In genomic region chr8:79027319-79027718, GRCm38 (mm10) we compare ENCODE assay signal across 8 mouse cellular contexts. TPM values are rescaled to one million over a fixed set of nuclear protein-coding genes. Genes with fewer than 3 reads are reported as not detected.
DNase-seq lines count a peak whose midpoint lies in the region; ATAC-seq lines count a peak whose summit lies in the region.

No protein-coding gene starts in this region.

- H3K4me1 ChIP-seq in heart, embryonic 14.5 days (ENCODE audit: control insufficient read depth in 2 of 2, insufficient read depth in 2 of 2, low read length in 2 of 2): peaks cover 2 to 13% of the 10 kb centered on the region in 2 experiments
- no peaks in the 10 kb centered on the region; the same call in 1 of the 2 replicates for H3K4me1 ChIP-seq in embryonic facial prominence, embryonic 11.5 days (ENCODE audit: control insufficient read depth, insufficient read depth, low read length)
- peaks cover 9% of the 10 kb centered on the region for H3K4me1 ChIP-seq in hindbrain, embryonic 16.5 days (ENCODE audit: control insufficient read depth, insufficient read depth, low read depth, low read length)
- H3K4me1 ChIP-seq in midbrain, embryonic 16.5 days (ENCODE audit: control insufficient read depth, insufficient read depth, low read length): peaks cover 19% of the 10 kb centered on the region

- H3K4me2 ChIP-seq in heart, embryonic 14.5 days (ENCODE audit: low read length): peak overlapping the region; percentile 68
- H3K4me2 ChIP-seq in embryonic facial prominence, embryonic 11.5 days (ENCODE audit: low read depth, low read length): peak overlapping the region; percentile 75
- H3K4me2 ChIP-seq in hindbrain, embryonic 16.5 days (ENCODE audit: low read length): peak overlapping the region; percentile 89
- peak overlapping the region; percentile 75 for H3K4me2 ChIP-seq in midbrain, embryonic 16.5 days (ENCODE audit: low read length)

- peak overlapping the region in 1 of 2 experiments; percentile 89; a peak in 2 of 4 replicates for H3K4me3 ChIP-seq in heart, embryonic 14.5 days (ENCODE audit: control insufficient read depth in 1 of 2, insufficient read depth in 1 of 2, low read depth in 1 of 2, low read length in 2 of 2)
- no peak overlapping the region for H3K4me3 ChIP-seq in embryonic facial prominence, embryonic 11.5 days (ENCODE audit: low read depth, low read length)
- peak overlapping the region; percentile 83 for H3K4me3 ChIP-seq in hindbrain, embryonic 16.5 days (ENCODE audit: low read length)
- peak overlapping the region; percentile 81 for H3K4me3 ChIP-seq in midbrain, embryonic 16.5 days (ENCODE audit: low read depth, low read length)

- ATAC-seq in heart, embryonic 14.5 days (ENCODE audit: insufficient number of reproducible peaks, insufficient read depth, low FRiP score, low read depth): no peak
- ATAC-seq in embryonic facial prominence, embryonic 11.5 days (replicated peaks; ENCODE audit: insufficient number of reproducible peaks, low FRiP score, low TSS enrichment, low read depth): no peak
- ATAC-seq in hindbrain, embryonic 16.5 days: no peak
- ATAC-seq in midbrain, embryonic 16.5 days: no peak

- H3K9me3 ChIP-seq in heart, embryonic 14.5 days (ENCODE audit: control insufficient read depth, low read length): no peaks in the 10 kb centered on the region
- no peaks in the 10 kb centered on the region for H3K9me3 ChIP-seq in embryonic facial prominence, embryonic 11.5 days (replicated peaks; ENCODE audit: control insufficient read depth, low read length)
- H3K9me3 ChIP-seq in hindbrain, embryonic 16.5 days (ENCODE audit: control insufficient read depth, low read length): no peaks in the 10 kb centered on the region
- no peaks in the 10 kb centered on the region for H3K9me3 ChIP-seq in midbrain, embryonic 16.5 days (replicated peaks; ENCODE audit: control insufficient read depth, low read length, poor library complexity, severe bottlenecking)

- no peaks in the 10 kb centered on the region for H3K27me3 ChIP-seq in heart, embryonic 14.5 days (ENCODE audit: control insufficient read depth, insufficient read depth, low read length)
- no peaks in the 10 kb centered on the region for H3K27me3 ChIP-seq in embryonic facial prominence, embryonic 11.5 days (ENCODE audit: control insufficient read depth, insufficient read depth, low read length)
- H3K27me3 ChIP-seq in hindbrain, embryonic 16.5 days (replicated peaks; ENCODE audit: control insufficient read depth, insufficient read depth, low read length): no peaks in the 10 kb centered on the region
- no peaks in the 10 kb centered on the region for H3K27me3 ChIP-seq in midbrain, embryonic 16.5 days (ENCODE audit: control insufficient read depth, insufficient read depth, low read depth, low read length)

- H3K27ac ChIP-seq in heart, embryonic 14.5 days (replicated peaks in 1 of 2; ENCODE audit: control insufficient read depth in 1 of 2, insufficient read depth in 1 of 2, low read depth in 2 of 2, low read length in 2 of 2): peak overlapping the region in 1 of 2 experiments; percentile 100; a peak in 1 of 4 replicates
- no peak overlapping the region for H3K27ac ChIP-seq in embryonic facial prominence, embryonic 11.5 days (replicated peaks; ENCODE audit: low read depth, low read length)
- H3K27ac ChIP-seq in hindbrain, embryonic 16.5 days (ENCODE audit: low read depth, low read length): no peak overlapping the region
- no peak overlapping the region for H3K27ac ChIP-seq in midbrain, embryonic 16.5 days (ENCODE audit: low read length)

- no peak for DNase-seq in heart, postnatal 4 days
- no peak for DNase-seq in embryonic facial prominence, embryonic 11.5 days (ENCODE audit: low spot score)
- DNase-seq in embryo, embryonic 10.5 days (ENCODE audit: low spot score): no peak
- DNase-seq in yolk sac, embryonic 10.5 days (ENCODE audit: low spot score): no peak
- no peak for DNase-seq in cerebellum, adult 11 months

- no peaks in the 10 kb centered on the region for H3K36me3 ChIP-seq in heart, embryonic 14.5 days (ENCODE audit: control insufficient read depth, insufficient read depth, low read length)
- no peaks in the 10 kb centered on the region for H3K36me3 ChIP-seq in embryonic facial prominence, embryonic 11.5 days (replicated peaks; ENCODE audit: control insufficient read depth, insufficient read depth, low read depth, low read length)
- H3K36me3 ChIP-seq in hindbrain, embryonic 16.5 days (ENCODE audit: control insufficient read depth, insufficient read depth, low read length): no peaks in the 10 kb centered on the region
- H3K36me3 ChIP-seq in midbrain, embryonic 16.5 days (ENCODE audit: control insufficient read depth, insufficient read depth, low read length): no peaks in the 10 kb centered on the region

- 41% methylated on average over 3 of the region's 3 CpGs for WGBS in heart, embryonic 14.5 days
- 31% methylated on average over 3 of the region's 3 CpGs for WGBS in embryonic facial prominence, embryonic 11.5 days
- 28% methylated on average over 3 of the region's 3 CpGs for WGBS in hindbrain, embryonic 16.5 days
- 22% methylated on average over 3 of the region's 3 CpGs for WGBS in midbrain, embryonic 16.5 days

- H3K9ac ChIP-seq in heart, embryonic 14.5 days (ENCODE audit: low read length): peak overlapping the region; percentile 100
- H3K9ac ChIP-seq in embryonic facial prominence, embryonic 11.5 days (replicated peaks; ENCODE audit: low read length): no peak overlapping the region
- no peak overlapping the region for H3K9ac ChIP-seq in hindbrain, embryonic 16.5 days (ENCODE audit: low read depth, low read length)
- H3K9ac ChIP-seq in midbrain, embryonic 16.5 days (ENCODE audit: low read depth, low read length): no peak overlapping the region; the same call in 1 of the 2 replicates

RNA-seq across cellular contexts. Expression of gene Zfp827, which starts 0.9 kb away (rescaled TPM):
- 9.2 and 10.2 TPM in 2 replicates for polyA plus RNA-seq in heart, embryonic 14.5 days (2014; fragmentation: Nextera tagmentation; extraction: Ambion mirVana)
- 10 to 100 TPM; 27.6 to 28.2 TPM for total RNA-seq in heart, postnatal 4 days (2021)
- polyA plus RNA-seq in embryonic facial prominence, embryonic 11.5 days (2014; fragmentation: Nextera tagmentation; extraction: Ambion mirVana): 11.0 and 11.2 TPM in 2 replicates
- 9.2 and 10.1 TPM in 2 replicates for polyA plus RNA-seq in hindbrain, embryonic 16.5 days (2015; fragmentation: Nextera tagmentation; extraction: Ambion mirVana)
- polyA plus RNA-seq in midbrain, embryonic 16.5 days (2015; fragmentation: Nextera tagmentation; extraction: Ambion mirVana): 11.6 and 13.8 TPM in 2 replicates
